Mouse (Mus musculus) liver, embryonic 11.5 days (tissue): Measurements from ENCODE around the gene Pfas. TPM values are rescaled to one million over a fixed set of nuclear protein-coding genes. Genes with fewer than 3 reads are reported as not detected.

Experiments used
- ATAC-seq: fragments of 200-750 bp; cut with Nextera tagmentation; replicated peaks from 2 replicates; pipeline ENCODE4 v1.8.0; 2017; ENCODE audit warnings: moderate number of reproducible peaks, mild to moderate bottlenecking, moderate TSS enrichment, moderate library complexity; ENCODE audit not compliant: low FRiP score
- DNase-seq: peaks from one replicate; pipeline ENCODE4 v3.0.0-alpha.2; 2017; ENCODE audit warnings: low spot score
- H3K27ac ChIP-seq: fragments of 300-500 bp; sonication (generic); 2 replicates; pipeline ENCODE4 v1.5.1; 2014; ENCODE audit warnings: mild to moderate bottlenecking, low read depth, low read length, control low read depth
- H3K27me3 ChIP-seq: fragments of 300-500 bp; sonication (generic); replicated peaks from 2 replicates; pipeline ENCODE4 v1.6.1; 2014; ENCODE audit warnings: low read length, mixed read lengths; ENCODE audit not compliant: control insufficient read depth, insufficient read depth
- H3K36me3 ChIP-seq: fragments of 300-500 bp; sonication (generic); 2 replicates; pipeline ENCODE4 v1.6.1; 2014; ENCODE audit warnings: mild to moderate bottlenecking, low read length, moderate library complexity, mixed read lengths; ENCODE audit not compliant: control insufficient read depth, insufficient read depth
- H3K4me1 ChIP-seq: fragments of 300-500 bp; sonication (generic); replicated peaks from 2 replicates; pipeline ENCODE4 v1.6.1; 2014; ENCODE audit warnings: low read length, mixed read lengths; ENCODE audit not compliant: control insufficient read depth, insufficient read depth
- H3K4me2 ChIP-seq: fragments of 300-500 bp; sonication (generic); 2 replicates; pipeline ENCODE4 v1.6.1; 2014; ENCODE audit warnings: mild to moderate bottlenecking, control low read depth, moderate library complexity
- H3K4me3 ChIP-seq: fragments of 300-500 bp; sonication (generic); 2 replicates; pipeline ENCODE4 v1.5.1; 2014; ENCODE audit warnings: low read depth, low read length, control low read depth
- H3K9ac ChIP-seq: fragments of 300-500 bp; sonication (generic); 2 replicates; pipeline ENCODE4 v1.6.1; 2014; ENCODE audit warnings: low read depth, low read length, control low read depth
- H3K9me3 ChIP-seq: fragments of 300-500 bp; sonication (generic); 2 replicates; pipeline ENCODE4 v1.6.1; 2016; ENCODE audit warnings: low read length, inconsistent platforms, mixed read lengths; ENCODE audit not compliant: control insufficient read depth
- WGBS: fragments of 180-500 bp; shearing (Covaris S2); extraction: QIAGEN DNeasy Blood & Tissue Kit; methylation state at CpG from one replicate; pipeline ENCODE4 v1.1.7; 2014; 5-methylcytosine and 5-hydroxymethylcytosine counted together
- polyA plus RNA-seq: library from polyadenylated mRNA; unstranded; fragments of >200 nt; fragmentation: Nextera tagmentation; extraction: Ambion mirVana; gene quantifications from 2 replicates; pipeline ENCODE4 v1.2.1, GENCODE M21; 2014

Gene Pfas
- 60.2 and 64.9 TPM in 2 replicates for polyA plus RNA-seq

DNA sequence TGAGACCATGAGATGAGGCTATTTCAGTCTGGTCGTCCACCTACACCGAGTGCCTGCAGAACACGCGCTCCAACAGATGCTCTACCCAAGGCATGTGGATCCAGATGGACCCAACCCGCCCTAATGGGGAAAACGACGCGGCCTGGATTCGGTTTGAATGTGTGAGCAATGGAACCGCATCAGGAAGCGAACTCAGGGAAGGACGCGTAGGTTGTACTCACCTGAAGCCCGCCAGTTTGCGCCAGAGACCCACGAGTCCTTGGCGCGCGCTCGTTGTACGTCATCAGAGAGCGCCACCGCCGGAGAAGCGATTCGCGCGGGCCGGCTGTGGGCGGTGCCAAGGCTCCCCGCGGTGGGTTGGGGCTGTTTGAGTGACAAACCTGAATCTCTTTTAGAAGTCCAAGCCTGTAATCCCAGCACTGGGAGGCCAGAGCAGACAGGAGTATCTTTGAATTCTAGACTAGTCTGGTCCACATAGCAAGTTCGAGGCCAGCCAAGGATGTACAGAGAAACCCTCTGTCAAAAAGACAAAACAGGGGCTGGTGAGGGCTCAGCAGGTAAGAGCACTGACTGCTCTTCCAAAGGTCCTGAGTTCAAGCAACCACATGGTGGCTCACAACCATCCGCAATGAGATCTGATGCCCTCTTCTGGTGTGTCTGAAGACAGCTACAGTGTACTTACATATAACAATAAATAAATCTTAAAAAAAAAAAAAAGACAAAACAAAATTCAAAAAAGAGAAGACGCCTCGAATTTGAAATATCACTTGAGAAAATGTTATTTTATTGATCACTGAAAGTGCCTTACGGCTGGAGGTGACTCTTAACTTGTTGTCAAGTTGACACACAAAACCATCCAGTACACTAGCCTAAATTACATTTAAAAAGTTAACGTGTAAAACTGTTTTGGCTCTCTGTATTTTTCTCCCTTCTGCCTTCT, at the start of gene Pfas:
TSS of gene Pfas (minus strand) at position 279 of the 940 bp plus-strand sequence.
- peak within 1 kb of the TSS; percentile 72; the same call in 1 of the 2 replicates for H3K27ac ChIP-seq
- no peaks in the 10 kb centered on the region for H3K27me3 ChIP-seq
- 8% methylated on average over 38 of the region's 38 CpGs for WGBS
- peak within 1 kb of the TSS; percentile 85 for H3K4me2 ChIP-seq
- peaks cover 20% of the 10 kb centered on the region for H3K4me1 ChIP-seq
- peaks cover 2% of the 10 kb centered on the region; the same call in 1 of the 2 replicates for H3K36me3 ChIP-seq
- H3K9ac ChIP-seq, result peak within 1 kb of the TSS; percentile 89
- ATAC-seq (peak; percentile 80), DNase-seq (peak; percentile 98)
- no peaks in the 10 kb centered on the region for H3K9me3 ChIP-seq
- peak within 1 kb of the TSS; percentile 80 for H3K4me3 ChIP-seq

- H3K27ac ChIP-seq, result no peak overlapping the region
- H3K9ac ChIP-seq, result no peak overlapping the region
- H3K36me3 ChIP-seq, result peaks cover 27% of the 10 kb centered on the region; the same call in 1 of the 2 replicates
- H3K4me3 ChIP-seq, result no peak overlapping the region
- peaks cover 12% of the 10 kb centered on the region for H3K4me1 ChIP-seq
- no peaks in the 10 kb centered on the region for H3K9me3 ChIP-seq
- DNase-seq (no peak), ATAC-seq (no peak)
- no peak overlapping the region for H3K4me2 ChIP-seq
- H3K27me3 ChIP-seq, result no peaks in the 10 kb centered on the region
- WGBS, result 68% methylated on average over 3 of the region's 3 CpGs
Measured at GRCm38 (mm10) chr11:69053848-69054247, 45.6 kb upstream of the Pfas start.

GRCm38 (mm10) chr11:69052824-69053421, 44.7 kb upstream of the Pfas start:
- Histone ChIP-seq H3K4me1 (peaks cover 5% of the 10 kb centered on the region), H3K4me3 (no peak overlapping the region), H3K27me3 (no peaks in the 10 kb centered on the region), H3K36me3 (peaks cover 35% of the 10 kb centered on the region), H3K4me2 (no peak overlapping the region), H3K9ac (no peak overlapping the region), H3K9me3 (no peaks in the 10 kb centered on the region), H3K27ac (no peak overlapping the region)
- DNase-seq (no peak), ATAC-seq (no peak)
- WGBS, result 90% methylated on average over 2 of the region's 2 CpGs

- WGBS, result 84% methylated on average over 4 of the region's 4 CpGs
- ATAC-seq, result no peak
- Histone ChIP-seq H3K9ac (no peak overlapping the region), H3K9me3 (no peaks in the 10 kb centered on the region), H3K27me3 (no peaks in the 10 kb centered on the region), H3K4me3 (no peak overlapping the region), H3K4me1 (peaks cover 11% of the 10 kb centered on the region), H3K36me3 (peaks cover 35% of the 10 kb centered on the region), H3K27ac (no peak overlapping the region), H3K4me2 (no peak overlapping the region)
- no peak for DNase-seq
Measured at GRCm38 (mm10) chr11:69051771-69052170, 43.5 kb upstream of the Pfas start.

DNA sequence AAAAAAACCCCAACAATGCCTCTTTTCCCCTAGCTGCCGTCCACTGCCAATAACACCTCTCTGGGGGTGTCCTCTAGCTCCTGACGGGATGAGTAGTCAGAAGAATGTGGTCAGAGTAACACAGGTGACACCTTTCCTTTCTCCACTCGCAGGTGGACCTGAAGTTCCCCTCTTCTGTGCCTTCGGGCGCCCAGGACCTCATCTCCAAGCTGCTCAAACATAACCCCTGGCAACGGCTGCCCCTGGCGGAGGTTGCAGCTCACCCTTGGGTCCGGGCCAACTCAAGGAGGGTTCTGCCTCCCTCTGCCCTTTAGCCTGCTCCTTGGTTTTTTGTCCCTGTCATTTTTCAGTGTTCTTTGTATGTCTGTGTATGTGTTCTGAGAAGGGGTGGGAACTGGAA, 42.5 kb upstream of the Pfas start:
- Histone ChIP-seq H3K4me3 (no peak overlapping the region), H3K27me3 (no peaks in the 10 kb centered on the region), H3K4me2 (no peak overlapping the region), H3K4me1 (peaks cover 14% of the 10 kb centered on the region), H3K9ac (no peak overlapping the region), H3K9me3 (no peaks in the 10 kb centered on the region), H3K27ac (no peak overlapping the region), H3K36me3 (peaks cover 35% of the 10 kb centered on the region)
- 89% methylated on average over 8 of the region's 8 CpGs for WGBS
- no peak for ATAC-seq
- DNase-seq, result no peak

- Histone ChIP-seq H3K4me3 (no peak overlapping the region; the same call in 1 of the 2 replicates), H3K36me3 (peaks cover 31% of the 10 kb centered on the region), H3K4me2 (no peak overlapping the region), H3K4me1 (peaks cover 18% of the 10 kb centered on the region), H3K9ac (no peak overlapping the region), H3K27me3 (no peaks in the 10 kb centered on the region), H3K9me3 (no peaks in the 10 kb centered on the region), H3K27ac (no peak overlapping the region)
- 90% methylated on average over 14 of the region's 14 CpGs for WGBS
- ATAC-seq (no peak), DNase-seq (no peak)
Measured at GRCm38 (mm10) chr11:69048151-69048550, 39.9 kb upstream of the Pfas start.

DNA sequence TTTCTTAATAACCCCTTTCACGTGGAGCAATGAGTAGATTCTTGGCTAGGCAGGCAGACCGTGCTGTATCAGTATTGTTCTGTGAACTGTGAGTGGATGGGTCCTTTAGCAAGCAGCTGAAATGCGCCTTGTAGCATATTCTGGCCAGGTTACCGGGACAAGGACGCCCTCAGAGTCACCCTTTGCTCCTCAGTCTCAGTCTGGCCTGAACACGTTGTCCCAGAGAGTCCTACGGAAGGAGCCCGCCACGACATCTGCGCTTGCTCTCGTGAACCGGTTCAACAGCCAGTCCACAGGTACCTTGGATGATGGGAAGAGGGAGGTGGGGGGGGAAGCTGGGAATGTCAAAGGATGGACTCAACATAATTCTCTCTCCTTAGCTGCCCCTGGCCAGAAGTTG, 39.3 kb upstream of the Pfas start:
- ATAC-seq, result no peak
- no peak overlapping the region for H3K27ac ChIP-seq

GRCm38 (mm10) chr11:69046395-69046774, 38.1 kb upstream of the Pfas start:
- Histone ChIP-seq H3K4me2 (peak overlapping the region; percentile 97), H3K4me3 (peak overlapping the region; percentile 94), H3K27me3 (no peaks in the 10 kb centered on the region), H3K9me3 (no peaks in the 10 kb centered on the region), H3K36me3 (peaks cover 27% of the 10 kb centered on the region), H3K4me1 (peaks cover 18% of the 10 kb centered on the region), H3K9ac (peak overlapping the region; percentile 97), H3K27ac (peak overlapping the region; percentile 95)
- WGBS, result 18% methylated on average over 9 of the region's 9 CpGs
- no peak for ATAC-seq
- no peak for DNase-seq

More for the DNA sequence above, 39.3 kb upstream of the Pfas start:
- Histone ChIP-seq H3K4me3 (peak overlapping the region; percentile 94), H3K9ac (peak overlapping the region; percentile 13; the same call in 1 of the 2 replicates), H3K9me3 (no peaks in the 10 kb centered on the region), H3K27me3 (no peaks in the 10 kb centered on the region), H3K36me3 (peaks cover 31% of the 10 kb centered on the region), H3K4me2 (peak overlapping the region; percentile 97), H3K4me1 (peaks cover 18% of the 10 kb centered on the region)
- DNase-seq, result no peak
- WGBS, result 91% methylated on average over 12 of the region's 12 CpGs
